Mouse (Mus musculus) limb, embryonic 12.5 days (tissue): ENCODE measurements around the gene Leng9. TPM values are rescaled to one million over a fixed set of nuclear protein-coding genes. Genes with fewer than 3 reads are reported as not detected.

ENCODE experiments used
- ATAC-seq: fragments of 200-750 bp; cut with Nextera tagmentation; 2 replicates; pipeline ENCODE4 v1.8.0; 2017; ENCODE audit warnings: low read depth, moderate TSS enrichment; ENCODE audit not compliant: insufficient number of reproducible peaks, insufficient read depth, low FRiP score, low TSS enrichment
- H3K27ac ChIP-seq: fragments of 300-500 bp; sonication (generic); 2 replicates; pipeline ENCODE4 v1.5.1; 2016; ENCODE audit warnings: mild to moderate bottlenecking, moderate library complexity
- H3K27me3 ChIP-seq: fragments of 300-500 bp; sonication (generic); 2 replicates; pipeline ENCODE4 v1.6.1; 2016; ENCODE audit warnings: mild to moderate bottlenecking, moderate library complexity
- H3K36me3 ChIP-seq: fragments of 300-500 bp; sonication (generic); 2 replicates; pipeline ENCODE4 v1.6.1; 2016; ENCODE audit warnings: mild to moderate bottlenecking, moderate library complexity
- H3K4me1 ChIP-seq: fragments of 300-500 bp; sonication (generic); replicated peaks from 2 replicates; pipeline ENCODE4 v1.6.1; 2016
- H3K4me2 ChIP-seq: fragments of 300-500 bp; sonication (generic); 2 replicates; pipeline ENCODE4 v1.6.1; 2016; ENCODE audit warnings: mild to moderate bottlenecking, moderate library complexity
- H3K4me3 ChIP-seq: fragments of 300-500 bp; sonication (generic); replicated peaks from 2 replicates; pipeline ENCODE4 v1.5.1; 2016; ENCODE audit warnings: mild to moderate bottlenecking
- H3K9ac ChIP-seq: fragments of 300-500 bp; sonication (generic); replicated peaks from 2 replicates; pipeline ENCODE4 v1.6.1; 2016; ENCODE audit warnings: mild to moderate bottlenecking, moderate library complexity
- H3K9me3 ChIP-seq: fragments of 300-500 bp; sonication (generic); 2 replicates; pipeline ENCODE4 v1.6.1; 2016; ENCODE audit warnings: mild to moderate bottlenecking, moderate library complexity
- WGBS: fragments of 180-500 bp; shearing (Covaris S2); methylation state at CpG from one replicate; pipeline ENCODE4 v1.1.7; 2016; 5-methylcytosine and 5-hydroxymethylcytosine counted together
- polyA plus RNA-seq: library from polyadenylated mRNA; unstranded; fragments of >200 nt; fragmentation: Nextera tagmentation; extraction: Ambion mirVana; gene quantifications from 2 replicates; pipeline ENCODE4 v1.2.1, GENCODE M21; 2016

Gene Leng9
- polyA plus RNA-seq, 1 experiment from 2014 or later = 3.2 TPM

GRCm38 (mm10) chr7:4131964-4132363 is 18.2 kb downstream of the Leng9 start:
- no peak for ATAC-seq
- no peak overlapping the region for H3K4me3 ChIP-seq
- no peaks in the 10 kb centered on the region for H3K36me3 ChIP-seq
- no peak overlapping the region for H3K4me2 ChIP-seq
- no peak overlapping the region for H3K9ac ChIP-seq
- 88% methylated on average over 8 of the region's 8 CpGs for WGBS
- H3K9me3 ChIP-seq = no peaks in the 10 kb centered on the region
- 0 out of 2 replicates have a peak, but pooled peaks cover 5% of the 10 kb centered on the region for H3K4me1 ChIP-seq
- H3K27me3 ChIP-seq = no peaks in the 10 kb centered on the region
- H3K27ac ChIP-seq = no peak overlapping the region

GRCm38 (mm10) chr7:4130686-4131452 is 19.3 kb downstream of the Leng9 start:
- Histone ChIP-seq H3K9me3 (no peaks in the 10 kb centered on the region), H3K4me3 (no peak overlapping the region), H3K4me1 (0 out of 2 replicates have a peak, but pooled peaks cover 5% of the 10 kb centered on the region), H3K9ac (no peak overlapping the region), H3K4me2 (no peak overlapping the region), H3K27me3 (no peaks in the 10 kb centered on the region), H3K27ac (no peak overlapping the region), H3K36me3 (no peaks in the 10 kb centered on the region)
- ATAC-seq = no peak
- WGBS = 46% methylated on average over 13 of the region's 13 CpGs

- Histone ChIP-seq H3K27me3 (peaks cover 4% of the 10 kb centered on the region; the same call in 1 of the 2 replicates), H3K9ac (no peak overlapping the region), H3K9me3 (no peaks in the 10 kb centered on the region), H3K4me2 (no peak overlapping the region), H3K36me3 (no peaks in the 10 kb centered on the region), H3K4me1 (peaks cover 14% of the 10 kb centered on the region), H3K4me3 (no peak overlapping the region), H3K27ac (no peak overlapping the region)
- WGBS = 60% methylated on average over 6 of the region's 6 CpGs
- no peak for ATAC-seq
These were observed 21.3 kb downstream of the Leng9 start for GRCm38 (mm10) chr7:4128860-4129259.

GRCm38 (mm10) chr7:4127894-4128293 is 22.3 kb downstream of the Leng9 start:
- ATAC-seq = no peak
- no peak overlapping the region for H3K9ac ChIP-seq

GRCm38 (mm10) chr7:4126992-4127785 is 23.0 kb downstream of the Leng9 start:
- Histone ChIP-seq H3K4me2 (no peak overlapping the region), H3K4me1 (peaks cover 14% of the 10 kb centered on the region), H3K9ac (no peak overlapping the region), H3K36me3 (no peaks in the 10 kb centered on the region), H3K4me3 (no peak overlapping the region), H3K27me3 (peaks cover 20% of the 10 kb centered on the region), H3K27ac (no peak overlapping the region), H3K9me3 (no peaks in the 10 kb centered on the region)
- 87% methylated on average over 11 of the region's 11 CpGs for WGBS
- no peak for ATAC-seq

More at GRCm38 (mm10) chr7:4127894-4128293, 22.3 kb downstream of the Leng9 start:
- H3K36me3 ChIP-seq = no peaks in the 10 kb centered on the region
- H3K4me2 ChIP-seq = no peak overlapping the region
- H3K9me3 ChIP-seq = no peaks in the 10 kb centered on the region
- peaks cover 14% of the 10 kb centered on the region for H3K4me1 ChIP-seq
- no peak overlapping the region for H3K4me3 ChIP-seq
- no peak overlapping the region for H3K27ac ChIP-seq
- WGBS = 90% methylated on average over 4 of the region's 4 CpGs
- peaks cover 13% of the 10 kb centered on the region for H3K27me3 ChIP-seq

GRCm38 (mm10) chr7:4125306-4125705 is 24.9 kb downstream of the Leng9 start:
- 25% methylated on average over 9 of the region's 9 CpGs for WGBS
- Histone ChIP-seq H3K27me3 (peaks cover 38% of the 10 kb centered on the region), H3K4me2 (no peak overlapping the region), H3K9ac (no peak overlapping the region), H3K9me3 (no peaks in the 10 kb centered on the region), H3K27ac (no peak overlapping the region), H3K36me3 (no peaks in the 10 kb centered on the region), H3K4me3 (no peak overlapping the region), H3K4me1 (peaks cover 9% of the 10 kb centered on the region)
- ATAC-seq = no peak

GRCm38 (mm10) chr7:4124856-4125255 is 25.3 kb downstream of the Leng9 start:
- Histone ChIP-seq H3K36me3 (no peaks in the 10 kb centered on the region), H3K27me3 (peaks cover 43% of the 10 kb centered on the region), H3K4me1 (peaks cover 9% of the 10 kb centered on the region), H3K4me3 (no peak overlapping the region), H3K9ac (no peak overlapping the region), H3K4me2 (peak overlapping the region; percentile 52), H3K27ac (no peak overlapping the region), H3K9me3 (no peaks in the 10 kb centered on the region)
- WGBS = 16% methylated on average over 5 of the region's 5 CpGs
- ATAC-seq = no peak

GRCm38 (mm10) chr7:4124315-4124759 is 25.8 kb downstream of the Leng9 start:
- no peak overlapping the region for H3K9ac ChIP-seq
- under 1% methylated on average over 10 of the region's 10 CpGs for WGBS

GRCm38 (mm10) chr7:4123732-4124131 is 26.4 kb downstream of the Leng9 start:
- no peaks in the 10 kb centered on the region for H3K36me3 ChIP-seq
- 90% methylated on average over 1 of the region's 1 CpGs for WGBS
- H3K27me3 ChIP-seq = peaks cover 54% of the 10 kb centered on the region
- no peak overlapping the region for H3K27ac ChIP-seq
- peaks cover 14% of the 10 kb centered on the region for H3K4me1 ChIP-seq
- peak; percentile 43; the same call in 1 of the 2 replicates for ATAC-seq
- no peaks in the 10 kb centered on the region for H3K9me3 ChIP-seq
- no peak overlapping the region for H3K4me2 ChIP-seq
- no peak overlapping the region for H3K9ac ChIP-seq
- H3K4me3 ChIP-seq = no peak overlapping the region

More at GRCm38 (mm10) chr7:4124315-4124759, 25.8 kb downstream of the Leng9 start:
- Histone ChIP-seq H3K4me1 (peaks cover 12% of the 10 kb centered on the region), H3K4me3 (peak overlapping the region; percentile 22), H3K9me3 (no peaks in the 10 kb centered on the region), H3K27me3 (peaks cover 48% of the 10 kb centered on the region), H3K27ac (no peak overlapping the region), H3K4me2 (peak overlapping the region; percentile 52), H3K36me3 (no peaks in the 10 kb centered on the region)
- ATAC-seq = no peak; the same call in 1 of the 2 replicates

GRCm38 (mm10) chr7:4122783-4123182 is 27.4 kb downstream of the Leng9 start:
- ATAC-seq = no peak
- H3K36me3 ChIP-seq = no peaks in the 10 kb centered on the region
- H3K27me3 ChIP-seq = peaks cover 61% of the 10 kb centered on the region
- H3K4me3 ChIP-seq = no peak overlapping the region
- H3K27ac ChIP-seq = no peak overlapping the region
- H3K9me3 ChIP-seq = no peaks in the 10 kb centered on the region
- H3K4me2 ChIP-seq = no peak overlapping the region
- H3K4me1 ChIP-seq = peaks cover 14% of the 10 kb centered on the region
- 88% methylated on average over 10 of the region's 10 CpGs for WGBS
- H3K9ac ChIP-seq = no peak overlapping the region

GRCm38 (mm10) chr7:4122076-4122768 is 28.0 kb downstream of the Leng9 start:
- H3K4me2 ChIP-seq = no peak overlapping the region
- H3K36me3 ChIP-seq = no peaks in the 10 kb centered on the region
- WGBS = 63% methylated on average over 11 of the region's 11 CpGs
- ATAC-seq = no peak
- no peaks in the 10 kb centered on the region for H3K9me3 ChIP-seq
- no peak overlapping the region for H3K4me3 ChIP-seq
- peaks cover 61% of the 10 kb centered on the region for H3K27me3 ChIP-seq
- peaks cover 14% of the 10 kb centered on the region for H3K4me1 ChIP-seq
- no peak overlapping the region for H3K9ac ChIP-seq
- H3K27ac ChIP-seq = no peak overlapping the region
